Mouse (Mus musculus) bone marrow, adult 2 months (tissue): ENCODE results near the gene Gnb2.

ENCODE experiments used
- CTCF ChIP-seq: fragments of 200-500 bp; IDR thresholded peaks from 2 replicates; pipeline ENCODE4 v1.5.1; 2011; ENCODE audit warnings: low read length, control low read depth; ENCODE audit not compliant: control insufficient read depth, insufficient read depth
- POLR2A ChIP-seq: fragments of 200-500 bp; IDR thresholded peaks from 2 replicates; pipeline ENCODE4 v1.6.1; 2011; ENCODE audit warnings: low read depth, mild to moderate bottlenecking, control low read depth, low read length, borderline replicate concordance; ENCODE audit not compliant: control insufficient read depth

- no peak for TF ChIP-seq POLR2A
- no peak for TF ChIP-seq CTCF
Observed at GRCm38 (mm10) chr5:137530075-137530474, 3.2 kb downstream of the Gnb2 start.
